Mouse (Mus musculus) megakaryocyte progenitor cell, adult 5-6 weeks (primary cell): ENCODE data around the gene Jade2. TPM values are rescaled to one million over a fixed set of nuclear protein-coding genes. Genes with fewer than 3 reads are reported as not detected.

Experiments
- ATAC-seq: replicated peaks from 2 replicates; pipeline ENCODE4 v1.8.0; 2016; ENCODE audit warnings: mild to moderate bottlenecking, moderate TSS enrichment, inconsistent platforms; ENCODE audit not compliant: poor library complexity
- total RNA-seq, 2 experiments: library from RNA; stranded (forward) in 1 of 2; stranded (reverse) in 1 of 2; fragments of 157-497, 149-512 nt in 1 of 2; fragments of 200-1000 nt in 1 of 2; gene quantifications; 2 replicates each; pipeline versions ENCODE4 v1.2.3 to v1.2.4; 2015 to 2017

The Jade2 gene
- total RNA-seq, 2 experiments from 2014 or later, result 7.0 to 7.7 TPM

DNA sequence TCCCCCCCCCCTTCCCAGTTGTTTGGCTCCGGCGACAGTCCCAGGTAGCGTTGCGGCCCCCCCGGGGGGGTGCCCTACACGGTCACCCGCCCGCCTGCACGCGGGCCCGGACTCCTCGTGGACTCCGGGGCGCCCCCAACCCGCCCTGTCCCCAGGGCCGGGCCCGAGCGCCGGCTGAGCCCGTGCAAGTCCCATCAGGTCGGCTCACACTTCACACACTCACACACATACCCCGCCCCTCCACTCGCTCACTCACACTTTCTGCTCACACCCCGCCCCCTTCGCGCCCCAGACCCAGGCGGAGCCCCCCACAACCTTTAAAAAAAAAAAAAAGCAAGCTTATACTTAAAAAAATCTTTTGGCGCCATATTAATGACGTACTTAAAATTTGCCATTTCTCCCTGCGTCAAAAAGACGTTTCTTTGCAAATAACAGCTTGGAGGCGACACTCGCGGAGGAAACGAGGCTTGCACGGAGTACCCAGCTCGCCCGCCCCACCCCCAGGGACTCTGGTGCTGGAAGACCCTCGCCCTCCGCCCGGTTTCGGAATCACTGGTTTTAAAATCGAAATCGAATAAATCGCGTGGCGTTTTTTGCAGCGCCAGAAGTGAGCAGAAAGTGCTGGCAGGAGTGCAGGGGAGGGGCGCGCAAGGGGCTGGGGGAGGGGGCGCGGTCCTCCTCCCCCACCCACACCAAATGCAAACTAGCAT lies 520 bp upstream of the Jade2 start:
- peak; percentile 49 for ATAC-seq

DNA sequence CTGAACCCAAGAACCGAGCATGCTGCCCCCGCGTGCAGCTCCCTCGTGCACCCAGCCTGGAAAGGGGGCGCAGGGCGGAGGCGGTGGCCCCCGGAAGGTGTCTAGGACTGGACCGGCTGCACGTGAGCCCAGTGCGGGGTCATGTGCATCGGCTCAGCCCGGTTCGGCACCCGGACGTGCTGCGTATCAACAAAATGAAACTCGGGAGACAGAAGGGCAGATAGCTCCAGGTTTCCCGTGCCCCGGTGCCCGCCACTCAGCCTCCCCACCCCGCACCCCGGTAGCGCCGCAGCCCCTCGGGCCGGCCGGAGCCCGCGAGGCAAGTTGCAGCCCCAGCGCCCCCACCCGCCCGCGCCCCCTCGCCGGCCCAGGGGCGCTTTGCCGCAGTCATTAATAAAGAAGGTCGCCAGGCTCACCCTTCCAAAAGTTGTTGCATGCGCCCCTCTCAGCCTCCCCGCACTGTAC lies 805 bp downstream of the Jade2 start:
- ATAC-seq, result peak; percentile 14

DNA sequence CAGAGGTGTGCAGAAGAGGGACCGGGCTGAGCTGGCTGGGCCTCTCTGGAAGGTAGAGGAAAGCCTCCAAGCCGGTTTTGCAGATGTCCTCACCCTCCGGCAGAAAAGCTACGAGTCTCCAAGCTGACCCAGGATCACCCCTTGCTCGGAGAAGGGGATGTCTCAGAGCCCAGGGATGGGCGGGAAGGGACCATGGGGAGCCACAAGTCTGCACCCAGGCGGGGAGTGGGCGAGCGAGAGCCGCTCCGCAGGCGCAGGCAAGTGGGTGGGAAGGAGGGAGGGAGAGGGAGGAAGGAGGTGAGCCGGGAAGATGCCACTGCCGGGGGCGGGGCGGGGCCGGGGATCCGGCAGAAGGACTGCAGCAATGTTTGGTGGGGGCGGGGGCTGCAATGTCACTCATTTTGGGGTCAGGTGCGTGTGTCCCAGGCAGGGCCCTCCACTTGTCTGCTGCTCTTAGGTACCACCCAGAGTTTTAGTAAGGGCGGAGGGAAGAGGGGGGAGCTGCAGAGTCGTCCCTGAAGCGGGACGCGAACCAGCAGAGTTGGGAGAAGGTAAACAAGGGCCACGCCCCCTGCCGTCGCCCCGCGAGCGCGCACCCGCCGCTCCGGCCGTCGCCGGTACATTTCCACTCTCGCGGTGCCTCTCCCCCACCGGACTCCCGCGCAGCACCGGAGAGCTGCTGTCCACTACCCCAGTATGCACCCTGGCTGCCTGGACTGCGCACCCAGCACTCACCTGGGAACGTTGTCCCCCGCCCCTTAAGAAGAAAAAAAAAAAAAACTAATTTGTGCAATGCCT lies 1.4 kb downstream of the Jade2 start:
- ATAC-seq, result peak; percentile 45

DNA sequence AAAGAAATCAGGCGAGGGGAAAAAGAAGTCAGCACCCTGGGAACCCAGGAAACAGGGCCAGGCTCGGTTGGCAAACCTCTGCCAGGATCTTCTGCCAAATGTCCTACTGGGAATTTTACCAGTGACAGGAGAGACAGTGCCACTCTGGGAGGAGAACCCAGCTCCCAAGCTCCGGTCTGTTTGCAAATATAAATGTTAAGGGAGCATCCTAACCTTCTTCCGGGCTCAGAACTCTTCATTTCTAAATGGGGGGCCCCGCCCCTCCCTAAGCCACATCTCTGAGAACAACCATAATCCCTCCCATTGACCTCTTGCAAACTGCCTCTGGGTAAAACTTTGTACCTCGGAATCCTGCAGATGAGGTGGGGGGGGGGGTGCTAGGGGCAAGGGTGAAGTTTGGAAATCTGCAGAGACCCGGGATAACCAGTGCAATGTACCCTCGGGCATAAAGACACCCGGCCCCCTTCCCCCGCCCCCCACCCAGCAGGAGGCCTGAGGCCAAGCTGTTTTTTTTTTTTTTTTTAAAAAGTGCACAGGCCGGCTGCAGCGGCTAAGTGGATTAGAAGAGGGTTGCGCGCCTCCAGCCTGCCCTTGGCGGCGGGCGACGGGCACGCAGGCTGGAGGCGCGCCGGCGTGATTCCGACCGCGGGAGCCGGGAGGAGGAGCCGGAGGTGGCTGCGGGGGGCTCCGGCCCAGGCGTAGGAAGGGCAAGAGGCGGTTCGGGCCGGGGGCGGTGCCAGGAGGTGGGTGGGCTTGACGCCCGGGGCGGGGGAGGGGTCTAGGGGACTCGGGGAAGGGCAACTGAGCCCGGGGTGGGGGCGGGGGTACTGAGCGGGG lies 2.3 kb downstream of the Jade2 start:
- peak; percentile 52 for ATAC-seq

DNA sequence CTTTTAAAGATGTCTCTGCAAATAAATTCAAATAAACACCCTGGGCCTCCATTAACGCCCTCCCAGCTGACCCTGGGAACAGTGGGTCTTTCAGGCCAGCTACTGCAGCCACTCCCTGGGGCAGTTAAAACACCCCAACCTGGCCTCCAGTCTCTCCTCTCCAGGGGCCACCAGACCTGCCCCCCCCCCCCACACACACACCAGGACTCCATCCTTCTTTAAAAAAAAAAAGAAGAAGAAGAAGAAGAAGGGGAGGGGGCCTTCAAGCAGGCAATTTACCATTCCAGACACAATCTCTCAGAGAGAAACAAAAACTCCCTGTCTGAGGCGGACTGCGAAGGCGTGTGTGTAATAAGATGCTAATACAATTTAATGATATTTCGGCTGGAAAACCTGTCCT lies 4.9 kb downstream of the Jade2 start:
- no peak for ATAC-seq

DNA sequence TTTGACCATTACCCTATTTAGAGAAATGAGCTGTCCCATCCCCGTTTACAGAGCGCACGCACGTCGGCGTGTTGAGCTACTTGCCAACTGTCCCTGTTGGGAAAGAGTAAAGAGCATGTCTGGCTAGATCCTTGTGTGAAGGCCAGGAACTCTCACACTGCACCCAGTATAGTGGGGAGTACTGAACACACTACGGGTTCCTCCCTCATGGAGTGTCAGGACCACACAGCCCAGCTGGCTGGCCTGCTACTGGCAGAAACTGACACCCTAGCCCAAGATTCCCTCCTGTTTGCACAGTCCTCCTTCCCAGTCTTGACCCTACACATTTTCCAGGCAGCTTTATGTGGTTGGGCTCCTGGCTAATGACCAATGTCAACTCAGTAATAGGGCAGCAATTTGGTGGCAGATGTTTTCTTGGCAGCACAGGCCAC lies 5.3 kb downstream of the Jade2 start:
- no peak for ATAC-seq

DNA sequence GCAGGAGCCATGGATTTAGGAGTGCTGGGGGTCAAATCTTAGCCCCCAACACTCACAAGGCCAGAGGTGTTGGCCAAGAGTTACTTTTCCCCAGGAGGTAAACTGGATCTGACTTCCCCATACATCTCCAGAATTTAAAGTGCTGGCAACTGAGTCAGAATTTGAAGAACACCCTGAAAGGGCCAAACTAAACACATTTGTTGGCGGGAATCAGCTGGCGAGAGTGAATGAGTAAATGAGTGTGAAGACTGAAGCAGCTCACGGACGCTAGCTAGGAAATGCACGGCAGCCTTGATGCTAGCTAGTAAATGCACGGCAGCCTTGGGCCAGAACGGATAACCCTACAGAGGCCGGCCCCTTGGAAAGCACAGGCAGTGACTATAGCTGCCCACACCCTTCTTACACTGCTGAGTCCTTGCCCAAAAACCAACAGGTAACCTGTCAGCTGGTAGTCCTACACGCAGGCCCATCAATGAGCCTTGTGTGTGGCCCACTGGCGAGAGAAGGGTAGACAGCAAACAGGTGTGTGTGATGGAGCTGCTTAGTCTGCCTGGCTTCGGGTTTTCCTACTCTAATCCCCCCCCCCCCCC lies 6.6 kb downstream of the Jade2 start:
- no peak for ATAC-seq

DNA sequence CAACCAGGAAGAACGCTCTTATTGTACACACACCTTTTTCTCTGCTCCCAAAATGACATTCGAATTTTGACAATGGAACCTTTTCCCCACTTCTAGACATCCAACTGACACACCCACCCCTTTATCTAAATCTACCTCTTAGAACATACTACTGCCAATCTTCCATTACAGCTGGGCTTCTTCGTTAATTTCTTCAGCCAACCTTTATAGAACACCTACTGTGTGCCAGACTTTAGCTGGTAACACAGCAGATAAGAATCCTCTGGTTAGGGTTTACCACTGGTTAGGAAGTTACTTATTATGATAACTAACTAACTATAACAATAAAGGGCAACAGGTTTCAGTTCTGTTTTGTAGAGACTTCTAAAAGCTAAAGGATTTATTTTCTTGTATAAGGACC lies 9.1 kb downstream of the Jade2 start:
- ATAC-seq, result no peak

DNA sequence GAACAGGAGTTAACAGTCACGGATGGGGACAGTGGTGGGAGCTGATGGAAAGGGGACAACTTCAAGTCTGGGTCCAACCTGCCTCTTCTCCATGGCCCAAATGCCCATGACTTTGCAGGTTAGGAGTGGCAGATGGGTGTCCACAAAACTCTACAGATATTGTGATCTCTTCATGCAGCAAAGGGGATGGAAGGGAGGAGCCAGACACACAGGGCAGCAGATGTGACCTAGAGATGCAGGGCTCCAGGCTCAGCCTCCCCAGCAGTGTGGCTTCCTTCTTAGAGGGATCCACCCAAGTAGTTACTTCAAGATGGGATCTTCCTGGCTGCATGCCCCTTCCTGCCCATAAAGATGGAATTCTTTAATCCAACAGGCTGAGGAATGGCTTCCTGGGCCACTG lies 9.6 kb downstream of the Jade2 start:
- peak; percentile 70 for ATAC-seq

DNA sequence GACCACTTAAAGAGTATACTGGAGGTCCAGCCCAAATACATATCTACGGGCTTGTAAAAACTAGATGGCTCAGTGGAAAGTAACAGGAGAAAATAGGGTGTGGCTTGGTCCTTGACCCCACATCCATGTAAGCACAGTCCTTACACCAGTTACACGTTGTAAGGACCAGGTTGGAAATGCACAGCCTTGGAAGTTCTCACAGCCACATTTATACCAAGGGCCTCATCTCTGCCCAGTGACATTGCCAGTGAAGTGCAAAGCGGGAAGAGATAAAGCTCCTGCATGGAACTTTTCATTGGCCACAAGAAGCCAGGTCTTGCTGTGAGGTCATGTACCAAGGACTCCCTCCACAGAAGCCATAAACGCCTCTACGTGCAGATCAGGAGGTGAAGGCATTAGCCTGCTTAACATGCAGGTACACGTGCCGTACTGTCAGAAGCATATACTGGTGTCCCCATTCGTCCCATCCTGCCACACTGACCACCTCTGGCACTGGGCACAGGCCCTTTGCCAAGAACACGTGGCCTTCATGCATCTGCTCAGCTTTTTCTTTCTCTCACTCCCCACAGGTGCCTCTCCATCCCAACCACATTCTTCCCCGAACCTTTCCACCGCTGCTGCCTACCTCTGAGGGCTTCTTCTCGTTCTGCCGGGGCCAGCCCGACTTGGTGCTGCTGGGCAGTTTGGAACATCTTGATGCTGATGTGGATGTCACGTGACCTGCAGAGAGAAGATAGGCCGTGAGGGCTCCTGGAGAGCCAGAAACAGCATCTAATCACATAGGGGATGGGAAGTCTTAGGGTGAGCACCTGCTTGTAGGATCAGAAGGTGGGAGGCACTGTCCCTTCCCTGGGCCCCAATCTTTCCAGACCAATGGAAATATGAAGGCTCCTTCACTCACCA lies 11.2 kb downstream of the Jade2 start:
- no peak for ATAC-seq

DNA sequence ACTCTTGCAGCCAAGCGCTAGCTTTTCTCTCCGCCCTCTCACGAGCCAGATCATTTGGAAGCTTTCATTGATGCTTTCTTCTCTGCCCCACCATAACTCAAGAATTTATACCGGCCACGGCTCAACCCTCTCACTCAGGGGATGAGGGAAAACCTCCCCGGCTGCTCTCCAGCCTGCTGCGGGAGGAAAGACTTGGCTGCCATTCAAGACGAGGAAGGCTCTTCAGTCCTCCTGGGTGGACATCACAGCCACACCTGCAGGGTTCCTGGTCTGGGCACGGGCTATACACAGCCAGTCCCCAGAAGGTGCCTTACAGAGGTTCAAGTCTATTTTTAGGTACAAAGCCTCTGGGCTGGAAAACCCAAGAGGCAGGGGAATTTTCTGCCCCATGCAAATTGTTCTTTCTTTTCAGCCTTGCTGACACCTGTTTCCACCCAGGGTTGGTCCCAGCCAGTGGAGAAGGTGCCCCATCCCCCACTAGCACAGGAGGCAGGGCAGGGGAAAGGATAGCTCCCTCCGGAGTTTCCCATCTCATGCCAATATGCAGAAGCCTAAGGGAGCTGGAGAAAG lies 12.8 kb downstream of the Jade2 start:
- ATAC-seq, result no peak

DNA sequence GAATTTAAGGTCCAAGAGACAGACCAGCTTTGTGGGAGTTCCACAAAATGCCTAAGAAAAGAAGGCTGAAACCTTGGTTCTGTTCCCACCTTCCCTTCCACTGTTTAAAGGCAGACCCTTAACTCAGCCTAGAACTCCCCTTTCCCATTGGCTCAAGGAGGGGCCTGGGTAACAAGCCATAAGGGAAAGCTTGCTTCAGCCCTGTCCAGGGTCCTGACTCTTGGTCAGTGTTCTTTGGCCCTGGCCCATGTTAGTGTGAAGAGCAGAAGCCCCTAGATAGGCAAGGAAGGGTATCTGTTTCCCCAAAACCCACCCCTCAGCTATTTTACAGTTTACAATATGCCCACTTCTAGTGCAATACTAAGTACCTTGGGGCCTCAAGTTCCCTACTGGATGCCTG lies 13.6 kb downstream of the Jade2 start:
- ATAC-seq, result no peak

DNA sequence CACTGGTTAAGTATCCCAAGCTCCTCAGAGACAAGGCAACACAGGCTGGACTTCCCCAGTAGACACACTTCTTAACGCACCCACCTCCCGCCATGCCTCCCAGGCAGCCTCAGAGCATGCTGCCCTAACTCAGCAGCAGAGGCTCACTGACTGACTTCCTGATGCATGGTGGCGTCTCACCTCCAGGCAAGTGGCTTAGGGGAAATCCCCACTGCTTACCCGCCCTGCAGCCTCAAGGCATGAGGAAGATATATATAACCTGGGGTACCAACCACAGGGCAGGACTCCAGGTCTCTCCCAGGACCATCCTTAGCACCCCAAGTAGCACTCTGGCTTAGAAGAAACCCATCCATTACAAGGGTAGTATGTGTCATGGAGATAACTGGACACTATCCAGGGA lies 14.3 kb downstream of the Jade2 start:
- ATAC-seq, result no peak

DNA sequence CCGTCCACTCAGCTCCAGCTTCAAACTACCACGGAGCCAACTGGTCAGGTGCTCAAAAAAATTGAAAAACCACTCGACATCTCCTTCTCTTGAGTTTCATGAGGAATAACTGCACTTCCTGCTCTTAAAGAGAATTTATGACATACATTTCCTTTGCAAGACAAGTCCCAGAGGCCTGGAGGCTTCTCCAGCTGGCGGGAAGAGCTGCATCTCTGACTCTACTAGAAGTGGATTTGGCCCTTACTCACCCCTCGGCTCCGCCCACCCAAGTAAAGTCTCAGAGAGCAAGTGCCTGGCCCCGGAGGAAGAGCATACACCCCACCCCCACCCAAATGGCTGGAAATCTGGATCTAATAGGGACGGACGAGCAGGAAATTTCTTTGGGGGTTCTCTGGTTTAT lies 16.3 kb downstream of the Jade2 start:
- 0 out of 2 replicates have a peak, but pooled peaks have one; percentile 23 for ATAC-seq

DNA sequence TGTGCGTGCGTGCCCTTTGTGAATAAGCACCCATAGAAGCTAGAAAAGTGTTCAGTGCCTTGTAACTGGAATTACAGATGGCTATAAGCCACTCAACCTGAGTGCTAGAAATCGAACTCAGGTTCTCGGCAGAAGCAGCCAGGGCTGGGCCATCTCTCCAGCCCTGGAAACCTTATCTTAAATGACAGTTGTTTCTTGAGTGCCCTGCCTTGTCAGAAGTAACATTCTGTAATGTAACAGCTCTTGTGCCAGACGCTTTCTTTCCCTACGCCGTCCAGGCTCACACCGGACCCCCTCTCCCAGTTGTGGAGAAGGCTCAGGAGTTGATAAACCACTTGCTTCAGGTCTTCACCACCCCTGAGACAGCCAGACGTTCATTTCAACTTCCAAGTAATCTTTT lies 16.8 kb downstream of the Jade2 start:
- ATAC-seq, result peak; percentile 84

DNA sequence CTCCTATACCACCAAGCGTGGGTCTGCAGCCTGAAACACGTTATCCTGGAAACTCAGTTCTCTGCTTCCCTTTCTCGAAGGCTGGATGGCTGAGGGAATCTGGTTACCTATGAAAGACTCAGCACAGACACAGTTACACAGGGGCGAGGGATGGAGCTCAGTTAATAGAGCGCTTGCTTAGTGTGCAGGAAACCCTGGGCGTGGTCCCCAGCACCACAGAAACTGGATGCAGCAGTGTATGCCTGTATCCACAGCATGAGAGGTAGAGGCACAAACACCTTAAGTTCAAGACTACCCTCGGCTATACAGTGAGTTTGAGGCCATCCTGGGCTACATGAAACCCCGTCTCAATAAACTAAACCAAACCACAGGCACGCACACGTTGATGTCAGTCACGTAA lies 17.5 kb downstream of the Jade2 start:
- ATAC-seq, result no peak

DNA sequence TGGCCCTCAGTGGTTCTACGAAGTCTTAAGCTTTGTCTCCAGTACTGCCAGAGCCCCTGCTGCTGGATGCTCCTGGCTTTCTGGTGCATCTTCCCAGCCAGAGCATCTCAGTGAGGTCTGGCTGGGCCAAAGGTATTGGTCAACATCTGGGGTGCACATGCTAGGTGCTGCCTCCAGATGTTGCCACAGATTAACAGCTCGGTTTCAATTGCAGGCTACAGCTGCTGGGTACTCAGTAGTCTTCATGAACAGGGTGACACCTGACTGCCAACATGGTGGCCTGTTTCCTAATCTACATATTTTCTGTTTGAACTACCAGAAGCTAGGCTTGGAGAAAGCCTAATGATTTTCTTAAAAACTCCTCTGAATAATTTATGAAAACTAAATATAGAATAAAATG lies 18.3 kb downstream of the Jade2 start:
- no peak for ATAC-seq

DNA sequence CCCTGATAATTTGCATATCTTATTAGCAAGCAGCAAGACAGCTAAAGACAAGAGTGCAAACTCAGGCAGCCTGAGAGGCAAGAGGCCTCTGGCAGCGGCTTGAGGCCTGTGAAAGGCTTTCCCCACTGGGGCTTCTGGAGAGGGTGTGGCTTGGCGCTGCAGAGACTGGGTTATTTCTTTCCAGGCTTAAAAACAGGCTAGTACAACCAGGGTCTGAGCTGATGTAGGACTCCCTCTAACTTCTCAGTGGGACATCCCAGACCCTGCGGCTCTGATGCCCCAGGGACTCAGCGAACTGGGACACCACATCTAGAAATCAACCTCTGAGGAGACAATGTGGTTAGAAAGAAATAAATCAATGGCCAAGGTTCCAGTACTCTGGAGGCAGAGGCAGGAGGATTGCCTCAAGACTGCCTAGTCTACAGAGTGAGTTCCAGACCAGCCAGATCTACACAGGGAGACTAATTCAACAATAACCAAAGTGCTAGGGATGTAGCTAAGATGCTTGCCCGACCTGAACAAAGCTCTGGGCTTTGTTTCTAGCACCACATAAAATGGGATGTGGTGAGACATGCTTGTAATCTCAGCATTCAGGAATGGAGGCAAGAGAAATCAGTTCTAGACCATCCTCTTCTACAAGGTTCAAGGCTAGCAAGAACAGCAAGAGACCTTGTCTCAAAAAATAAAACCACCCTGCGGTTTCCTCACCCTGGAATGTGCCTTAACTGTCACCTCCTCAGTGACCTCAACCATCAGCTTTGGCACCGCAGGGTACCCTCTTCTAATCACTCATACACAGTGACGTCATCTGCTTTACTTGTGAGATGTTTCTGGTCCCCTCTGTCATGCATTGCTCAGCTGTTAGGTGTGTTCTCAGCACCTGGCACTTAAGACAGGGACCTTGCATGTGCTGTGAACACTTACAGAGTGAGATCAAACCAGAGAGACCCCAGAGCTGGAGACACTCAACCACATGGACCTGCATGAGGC lies 20.0 kb downstream of the Jade2 start:
- 0 out of 2 replicates have a peak, but pooled peaks have one; percentile 33 for ATAC-seq
